Mouse (Mus musculus) urinary bladder, postnatal 36 days (tissue): ENCODE measurements at regions not wholly inside any gene's neighbourhood (a gene's known extent, or its start where the extent isn't known, plus 50 kb on each side); places are given as distances from the start of the nearest gene placed in this dataset.

Experiments
- DNase-seq, 2 experiments: peaks; one replicate each; pipeline ENCODE4 v3.0.0; 2022; ENCODE audit warnings: low spot score in 2 of 2, mixed read lengths in 1 of 2

DNA sequence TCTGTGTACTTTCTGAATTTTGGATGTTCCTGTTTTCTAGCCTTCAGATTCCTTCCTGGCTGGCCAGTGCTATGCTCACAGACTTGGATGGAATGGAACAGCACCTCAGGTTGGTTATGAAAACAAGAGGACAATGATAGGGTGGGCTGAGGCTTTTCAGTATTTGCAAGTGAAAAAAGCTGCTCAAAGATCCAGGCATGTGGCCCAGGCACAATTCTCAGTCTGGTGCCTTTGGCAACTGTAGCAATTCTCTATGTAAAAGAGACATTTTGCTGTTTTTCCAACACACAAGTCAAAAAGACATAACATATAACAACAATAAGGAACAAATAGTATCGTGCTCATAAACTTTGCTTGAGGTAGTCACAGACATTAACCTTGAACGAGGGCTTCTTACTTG is 363.4 kb upstream of the Pik3r1 start:
- no peak for DNase-seq

DNA sequence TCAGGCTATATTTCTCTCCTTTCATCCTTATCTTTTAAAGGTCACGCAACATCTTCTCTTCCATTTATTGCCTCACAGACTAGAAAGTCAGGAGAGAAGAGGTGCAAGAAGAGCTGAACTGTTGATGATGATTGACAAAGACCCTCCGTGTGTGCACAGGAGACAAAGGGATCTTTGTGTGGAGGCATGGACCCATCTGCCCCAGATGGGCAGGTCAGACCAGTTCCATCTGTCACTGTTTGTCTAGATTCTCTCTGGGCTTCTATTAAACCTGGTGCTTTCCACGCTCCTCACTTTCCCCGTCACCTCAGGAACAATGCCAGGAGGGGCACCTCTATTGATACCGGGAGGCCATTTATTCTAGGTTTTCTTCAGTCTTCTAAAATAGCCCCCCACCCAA is 364.1 kb upstream of the Pik3r1 start:
- no peak for DNase-seq

DNA sequence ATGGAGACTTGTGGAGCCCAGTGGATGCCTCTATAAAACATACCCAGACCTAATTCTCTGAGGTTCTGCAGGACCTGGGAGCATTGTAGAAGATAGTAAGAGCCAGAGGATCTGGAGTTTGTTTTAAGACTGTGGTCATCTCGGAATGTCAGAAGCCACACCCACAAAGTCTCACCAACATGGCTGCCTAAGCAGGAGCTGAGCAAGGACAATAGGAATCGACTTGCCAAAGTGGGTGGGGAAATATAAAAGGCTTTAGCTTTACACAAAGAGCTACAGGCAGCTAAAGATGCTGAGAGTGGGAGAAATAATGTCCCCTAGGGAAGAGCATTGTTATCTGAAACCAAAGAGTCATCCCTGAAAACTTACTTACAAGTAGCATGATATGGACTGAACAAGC is 364.7 kb upstream of the Pik3r1 start:
- no peak for DNase-seq

DNA sequence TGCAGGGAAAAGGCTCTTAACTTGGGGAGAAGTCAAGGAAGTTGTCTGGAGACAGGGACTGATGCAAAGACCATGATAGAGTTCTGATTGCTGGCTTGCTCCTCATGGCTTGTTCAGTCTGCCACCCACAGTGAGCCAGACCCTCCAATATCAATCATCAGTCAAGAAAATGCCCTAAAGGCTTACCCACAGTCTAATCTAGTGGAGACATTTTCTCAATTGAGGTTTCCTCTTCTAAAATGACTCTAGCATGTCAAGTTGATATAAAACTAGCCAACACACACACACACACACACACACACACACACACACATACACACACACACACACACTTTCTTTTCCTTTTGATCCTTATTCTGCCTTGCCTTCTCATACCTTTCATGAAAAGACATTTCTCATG is 367.2 kb upstream of the Pik3r1 start:
- no peak for DNase-seq

DNA sequence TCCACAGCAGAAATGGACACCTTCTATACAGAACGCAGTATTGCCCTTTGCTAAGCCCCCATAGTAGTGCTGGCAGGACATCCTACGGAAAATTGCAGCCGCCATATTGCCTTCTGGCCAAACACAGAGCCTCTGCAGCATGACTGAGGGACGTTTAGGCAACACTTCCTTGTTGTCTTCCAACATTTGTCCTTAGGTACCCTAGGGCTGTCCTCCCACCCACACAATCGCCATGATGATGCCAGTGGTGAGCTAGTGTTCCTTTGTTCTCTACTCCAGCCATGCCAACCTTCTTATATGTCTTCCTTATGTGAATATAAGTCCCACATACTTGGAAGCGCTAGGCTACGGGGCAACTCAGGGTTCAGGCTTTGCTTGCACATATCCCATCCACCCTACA is 375.0 kb upstream of the Pik3r1 start:
- DNase-seq: no peak

DNA sequence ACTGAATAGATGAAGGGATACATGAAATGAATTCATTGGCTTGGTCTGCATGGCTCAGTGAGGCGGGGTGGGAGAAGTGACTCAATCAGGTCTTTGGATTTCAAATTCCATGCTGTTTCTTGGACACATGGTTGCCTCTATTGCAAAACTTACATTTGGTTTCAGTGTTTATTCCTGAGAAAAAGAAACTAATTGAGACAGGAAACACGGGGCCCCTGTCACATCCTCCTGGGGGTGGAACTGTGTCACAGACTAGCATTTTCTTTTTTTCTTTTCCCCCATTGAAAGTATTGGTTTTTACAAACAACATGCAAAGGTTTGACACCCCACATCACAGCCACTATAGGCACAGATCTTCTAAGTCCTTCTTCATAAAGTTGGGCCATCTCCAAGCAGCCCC is 375.8 kb upstream of the Pik3r1 start:
- no peak for DNase-seq

DNA sequence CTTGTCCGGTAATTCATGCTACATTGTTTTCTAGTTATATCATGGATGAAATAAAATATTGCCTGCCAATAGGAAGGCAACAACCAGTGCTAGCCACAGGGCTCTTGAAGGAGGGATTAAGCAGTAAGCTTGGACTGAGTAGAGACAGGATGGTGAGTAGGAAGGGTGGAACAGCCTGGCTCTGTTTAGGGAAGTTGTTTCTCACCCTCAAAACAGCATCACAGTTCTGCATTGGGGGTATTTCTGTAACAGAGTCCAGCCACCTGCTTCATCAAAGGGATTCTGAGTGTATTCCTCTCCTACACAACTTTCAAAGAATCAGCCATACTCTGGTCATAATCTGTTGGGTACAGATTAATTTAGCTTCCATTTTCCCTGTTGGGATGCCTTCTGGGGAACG is 380.0 kb upstream of the Pik3r1 start:
- DNase-seq: no peak

DNA sequence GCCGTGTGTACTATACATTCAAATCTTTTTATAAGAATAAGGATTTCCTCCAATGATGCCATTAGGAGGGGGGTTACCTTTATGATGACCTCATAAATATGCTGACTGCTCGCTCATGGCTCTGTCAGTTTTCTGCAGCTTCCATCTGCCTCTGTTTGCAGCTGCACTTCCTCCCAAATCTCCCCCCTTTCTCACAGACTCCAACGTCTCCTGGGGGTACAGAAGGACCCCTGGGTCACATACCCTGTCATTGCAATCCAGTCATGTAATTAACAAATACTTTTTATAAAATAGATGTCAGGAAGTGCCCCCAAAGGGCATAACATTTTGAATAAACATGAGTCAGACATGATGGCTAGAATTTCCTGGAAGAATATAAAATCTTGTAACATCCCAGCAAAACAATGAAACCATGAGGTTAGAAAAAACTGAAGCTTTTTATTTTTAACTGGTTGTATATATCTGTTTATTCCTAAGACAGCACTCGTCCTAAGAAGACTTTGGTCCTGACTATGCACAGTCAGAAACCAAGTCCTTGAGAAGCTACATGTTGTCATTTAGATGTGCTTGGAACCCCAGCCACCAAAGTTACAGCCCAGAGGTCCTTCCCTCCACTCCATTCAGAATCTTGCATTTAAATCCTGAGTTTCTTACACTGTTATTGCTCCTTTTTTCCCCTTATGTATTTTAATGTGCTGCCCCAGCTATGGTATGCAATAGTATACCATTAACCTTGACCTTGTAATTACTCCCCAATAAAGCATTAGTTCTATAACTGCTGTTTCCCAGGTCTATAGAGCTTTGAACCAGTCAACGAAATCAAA is 386.0 kb upstream of the Pik3r1 start:
- no peak for DNase-seq

DNA sequence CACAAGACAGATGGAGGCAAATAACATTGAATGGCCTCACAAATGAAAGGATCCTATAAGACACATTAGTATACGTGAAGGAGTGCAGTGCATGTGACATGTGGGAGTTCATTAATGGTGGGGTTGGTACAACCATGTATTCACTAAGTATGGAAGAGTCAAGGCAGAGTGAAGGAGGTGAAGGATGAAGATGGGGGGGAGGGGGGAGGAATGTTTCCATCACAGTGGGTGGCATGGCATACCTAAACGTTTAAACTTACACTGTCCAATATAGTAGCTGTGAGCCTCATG is 386.5 kb upstream of the Pik3r1 start:
- no peak for DNase-seq

DNA sequence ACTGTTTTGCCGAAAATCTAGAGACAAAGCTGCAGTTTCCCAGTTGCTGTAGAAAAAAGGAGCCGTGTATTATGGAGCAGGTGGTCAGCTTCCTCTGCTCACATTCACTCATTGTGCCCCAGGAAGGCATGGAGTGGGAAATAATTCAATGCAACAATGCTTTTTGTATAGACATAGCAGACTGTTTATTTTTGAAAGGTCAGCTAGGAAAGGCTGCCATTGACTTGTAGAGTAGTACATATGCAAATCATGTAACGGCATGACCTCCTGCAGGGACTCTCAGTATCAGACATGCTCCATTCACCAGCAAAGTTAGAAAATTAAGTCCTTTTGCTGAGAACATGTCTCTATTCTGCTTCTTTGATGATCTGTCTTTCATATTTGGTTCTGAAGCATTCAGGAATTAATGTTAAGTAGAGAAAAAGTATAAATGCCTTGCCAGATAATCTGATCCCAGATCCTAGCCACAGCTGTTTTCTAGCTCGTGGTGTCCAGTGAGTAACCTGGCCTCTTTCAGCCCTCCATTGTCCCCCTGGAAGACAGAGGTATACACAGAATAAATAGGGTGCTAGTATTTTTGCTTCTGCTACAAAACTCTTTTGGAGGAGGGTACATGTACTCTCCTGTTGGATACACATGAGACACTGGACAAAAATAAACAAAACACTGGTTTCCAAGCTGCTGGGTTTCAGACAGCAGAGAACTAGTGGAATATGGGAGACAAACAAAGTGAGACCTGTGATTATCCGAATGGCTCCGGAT is 389.5 kb upstream of the Pik3r1 start:
- DNase-seq: no peak

DNA sequence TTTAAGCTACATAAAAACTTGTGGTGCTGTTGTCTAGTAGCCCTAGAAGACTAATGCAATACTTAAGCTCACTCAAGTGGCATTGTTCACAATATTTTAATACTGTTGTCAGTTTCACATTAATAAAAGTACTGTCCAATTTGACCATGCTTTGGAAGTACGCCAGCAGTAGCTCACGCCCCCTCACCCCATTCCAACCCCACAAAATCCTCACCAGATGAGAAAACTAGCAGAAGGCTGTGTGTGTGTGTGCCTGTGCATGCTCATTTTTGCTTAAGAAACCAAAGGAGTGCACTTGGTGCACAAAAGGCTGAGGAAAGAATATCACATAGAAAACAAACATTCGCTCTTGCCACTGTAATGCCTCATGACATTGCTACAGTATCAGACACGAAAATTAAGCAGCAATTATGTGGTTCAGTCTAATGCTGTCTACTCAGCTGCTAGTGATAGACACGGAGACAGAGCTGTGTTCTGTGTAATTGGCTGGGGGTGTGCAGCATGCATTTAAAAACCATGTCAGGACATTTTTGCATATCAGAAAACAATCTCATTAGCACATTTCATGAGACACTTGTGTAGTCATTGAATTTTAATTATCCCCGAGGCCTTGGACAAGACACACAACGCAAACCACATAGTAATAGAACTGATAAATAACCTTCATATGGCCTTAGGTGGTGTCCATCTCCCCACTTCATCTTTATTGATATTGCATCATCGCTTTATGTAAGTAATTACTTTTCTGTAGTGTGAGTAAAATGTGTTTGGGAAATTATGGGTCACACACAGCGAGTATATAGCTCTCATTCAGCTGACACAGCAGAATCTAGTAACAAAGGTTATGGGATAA is 405.6 kb upstream of the Pik3r1 start:
- no peak for DNase-seq

DNA sequence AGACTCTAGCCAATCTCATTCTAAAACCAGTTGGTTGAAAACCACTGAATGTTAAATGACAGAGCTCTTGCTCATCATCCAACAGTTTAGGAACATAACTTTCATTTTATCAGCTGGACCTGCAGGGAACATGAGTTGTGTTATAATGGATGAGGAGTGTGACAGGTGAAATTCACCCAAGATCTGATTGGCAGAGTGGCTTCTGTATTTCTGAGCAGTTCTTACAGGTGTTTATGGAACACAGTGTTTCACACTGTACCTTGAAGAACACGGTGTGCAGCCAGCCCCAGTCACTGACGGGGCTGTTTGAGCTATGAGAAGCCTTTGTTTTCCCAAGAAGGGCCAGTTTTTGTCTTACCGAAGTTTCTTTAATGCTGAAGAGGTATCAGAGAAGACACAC is 406.4 kb upstream of the Pik3r1 start:
- no peak for DNase-seq

DNA sequence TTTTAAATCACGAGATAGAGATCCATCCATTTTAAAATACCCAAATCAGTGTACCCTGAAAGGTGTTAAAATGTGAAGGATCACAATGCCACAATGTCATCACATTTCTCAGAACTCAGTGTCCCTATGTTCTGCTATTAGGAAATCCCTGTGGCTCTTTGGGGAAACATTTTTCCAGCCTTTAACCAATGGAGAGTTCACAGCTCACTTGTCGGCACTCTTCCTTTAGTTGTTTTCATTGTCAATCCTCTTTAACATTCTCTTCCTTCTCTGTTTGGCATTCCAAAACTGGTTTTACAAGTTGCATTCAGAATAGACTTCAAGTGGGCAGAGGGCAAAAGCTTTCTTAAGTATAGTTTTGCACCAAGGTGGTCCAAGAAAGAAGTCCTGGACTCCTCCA is 406.9 kb upstream of the Pik3r1 start:
- DNase-seq: no peak

DNA sequence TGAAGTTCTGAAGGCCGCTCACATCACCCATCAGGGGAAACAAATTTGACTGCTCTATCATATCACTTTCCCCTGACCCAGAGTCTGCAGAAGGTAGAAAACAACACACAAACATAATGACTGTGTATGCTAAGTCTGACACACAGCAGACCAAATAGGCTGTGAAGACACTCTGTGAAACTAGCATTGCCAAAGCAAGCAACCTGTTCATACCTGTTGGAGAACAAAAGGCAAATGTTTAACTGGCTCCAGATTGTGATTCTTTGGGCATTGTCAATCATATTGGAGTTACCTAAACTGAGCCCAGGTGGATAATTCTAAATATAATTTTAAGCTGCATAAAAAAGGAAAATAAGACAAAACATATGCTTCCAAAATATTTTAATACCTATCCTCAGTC is 407.4 kb upstream of the Pik3r1 start:
- no peak for DNase-seq

DNA sequence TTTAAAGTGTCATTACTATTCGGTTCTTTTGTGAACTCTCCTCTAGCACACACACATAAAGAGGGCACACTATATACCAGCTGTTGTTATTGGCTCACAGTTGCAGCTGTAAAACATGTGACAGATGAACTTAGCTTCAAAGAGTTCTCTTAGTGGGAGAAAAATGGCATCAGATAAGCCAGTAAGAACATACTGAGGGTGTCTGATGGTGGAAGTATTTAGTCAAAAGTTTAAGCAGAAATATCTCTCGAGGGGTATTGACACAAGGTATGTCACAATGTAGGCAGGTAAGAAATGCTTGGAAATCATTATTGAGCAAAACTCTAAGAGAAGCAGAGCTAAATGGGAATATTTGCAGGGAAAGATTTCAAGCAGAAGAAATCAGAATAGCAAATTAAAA is 408.4 kb upstream of the Pik3r1 start:
- DNase-seq: no peak

DNA sequence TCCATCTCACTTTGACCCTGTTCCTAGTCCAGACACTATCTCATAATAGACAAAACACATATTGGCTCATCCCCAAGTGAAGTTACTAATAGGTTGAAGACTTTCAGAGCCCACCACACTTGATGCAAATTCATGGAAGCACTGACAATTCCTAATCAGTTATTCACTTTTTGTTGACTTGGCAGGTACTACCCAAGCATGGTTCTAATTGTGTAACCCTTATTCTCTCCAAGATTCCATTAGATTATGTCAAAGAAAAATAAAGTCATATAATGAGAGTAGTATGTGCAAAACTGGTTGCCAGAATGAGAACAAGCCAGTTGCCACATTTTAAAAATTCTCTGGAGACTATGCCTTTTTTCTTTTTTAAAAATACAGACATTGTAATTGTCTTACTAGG is 426.7 kb upstream of the Pik3r1 start:
- no peak for DNase-seq

DNA sequence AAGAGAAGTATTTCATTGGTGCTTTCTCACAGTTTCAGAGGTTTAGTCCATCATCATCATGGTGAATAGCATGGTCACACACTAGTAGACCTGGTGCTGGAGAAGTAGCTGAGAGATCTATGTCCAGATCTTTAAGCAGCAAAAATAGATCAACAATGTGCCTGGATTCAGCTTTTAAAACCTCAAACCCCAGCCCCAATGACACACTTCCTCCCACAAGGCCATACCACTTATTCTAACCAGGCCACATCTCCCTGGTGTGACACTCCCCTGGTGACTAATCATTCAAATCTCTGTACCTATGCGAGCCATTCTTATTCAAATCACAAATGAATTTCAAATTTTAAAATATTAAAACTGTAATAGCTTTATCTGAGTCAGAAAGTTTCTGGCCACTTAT is 434.3 kb upstream of the Pik3r1 start:
- no peak for DNase-seq

DNA sequence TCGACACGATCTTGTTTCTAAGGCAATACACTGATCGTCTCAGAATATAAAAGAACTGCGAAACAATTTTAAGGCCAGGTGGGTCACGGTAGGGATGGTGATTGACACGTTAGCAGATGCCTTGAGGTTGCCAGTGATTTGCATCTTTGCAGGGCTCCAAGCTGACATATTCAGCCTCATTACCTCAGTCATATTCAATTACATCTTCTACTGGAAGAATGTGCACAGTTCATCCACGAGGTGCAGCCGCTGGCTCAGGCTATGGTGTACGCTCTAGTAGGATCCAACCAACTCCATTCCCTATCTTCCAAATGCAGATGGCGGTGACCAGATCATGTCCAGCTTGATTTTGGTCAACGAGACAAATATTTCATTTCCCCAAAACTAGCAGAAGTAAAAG is 450.5 kb upstream of the Pik3r1 start:
- DNase-seq: no peak

DNA sequence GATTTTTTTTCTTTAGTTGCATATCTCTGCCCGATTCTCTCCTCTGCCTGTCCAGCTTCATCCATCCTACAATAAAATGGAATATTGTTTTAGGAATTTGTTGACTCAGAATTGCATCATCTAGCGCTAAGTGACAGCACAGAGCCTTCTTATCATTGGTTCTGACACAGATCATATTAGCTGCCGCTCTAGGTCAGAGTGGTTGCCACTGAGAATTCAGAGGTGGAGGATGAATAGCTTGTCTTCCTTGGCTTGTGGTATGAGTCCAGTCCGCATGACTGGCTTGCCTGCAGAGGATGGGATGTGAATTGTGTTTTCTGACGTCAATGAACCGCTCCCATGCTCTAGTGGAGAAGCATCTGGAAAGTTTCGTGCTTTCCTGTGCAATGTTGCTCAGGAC is 462.3 kb upstream of the Cd180 start:
- DNase-seq: peak in 1 of 2 experiments; percentile 19

DNA sequence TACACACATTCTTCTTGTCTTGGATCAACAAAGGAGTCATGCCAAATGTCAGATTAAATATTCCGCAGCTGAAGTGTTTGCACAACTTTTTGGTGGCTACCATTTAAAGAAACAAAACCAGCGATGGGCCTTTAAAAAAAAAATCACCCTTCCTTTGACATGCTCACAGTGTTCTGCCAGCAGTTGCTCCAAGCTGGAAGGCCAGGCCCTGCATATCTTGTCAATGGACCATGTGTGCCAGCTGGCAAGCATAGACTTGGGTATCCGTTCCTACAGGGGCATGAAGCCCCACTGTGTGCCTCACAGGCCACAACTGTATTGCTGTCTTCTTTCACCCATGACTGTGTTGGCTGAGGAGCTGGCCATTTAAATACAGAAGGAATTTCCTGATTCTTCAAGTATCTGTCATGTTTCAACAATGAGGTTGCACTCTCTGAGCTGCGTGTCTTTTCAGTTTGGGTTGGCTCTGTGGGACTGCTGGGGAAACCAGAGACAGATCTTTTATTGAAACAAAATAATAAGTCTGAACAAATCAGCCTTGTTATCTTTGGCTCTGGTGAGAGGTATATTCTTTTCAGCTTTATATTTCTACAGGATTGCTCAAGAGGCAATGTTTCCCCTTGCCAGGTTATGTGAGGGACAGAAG is 460.9 kb upstream of the Cd180 start:
- DNase-seq: peak; percentile 39 to 64

DNA sequence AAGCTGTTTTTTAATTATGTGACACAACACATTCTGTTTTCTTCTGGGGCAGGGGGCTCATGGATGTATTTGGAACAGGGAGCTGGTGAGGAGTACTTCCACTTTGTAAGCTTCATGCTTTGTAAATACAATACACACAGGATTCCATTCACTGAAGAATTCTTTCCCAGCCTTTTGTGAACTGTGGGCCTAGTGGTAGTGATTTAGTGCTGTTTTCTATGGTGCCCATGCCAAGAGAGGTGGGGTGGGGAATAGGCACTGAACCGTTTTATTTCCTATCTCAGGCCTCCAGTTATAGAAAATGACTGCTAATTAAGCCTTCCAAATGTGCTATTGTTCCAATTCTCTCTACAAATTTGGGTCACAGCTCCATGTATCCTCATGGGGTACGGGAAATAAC is 442.5 kb upstream of the Cd180 start:
- no peak for DNase-seq

DNA sequence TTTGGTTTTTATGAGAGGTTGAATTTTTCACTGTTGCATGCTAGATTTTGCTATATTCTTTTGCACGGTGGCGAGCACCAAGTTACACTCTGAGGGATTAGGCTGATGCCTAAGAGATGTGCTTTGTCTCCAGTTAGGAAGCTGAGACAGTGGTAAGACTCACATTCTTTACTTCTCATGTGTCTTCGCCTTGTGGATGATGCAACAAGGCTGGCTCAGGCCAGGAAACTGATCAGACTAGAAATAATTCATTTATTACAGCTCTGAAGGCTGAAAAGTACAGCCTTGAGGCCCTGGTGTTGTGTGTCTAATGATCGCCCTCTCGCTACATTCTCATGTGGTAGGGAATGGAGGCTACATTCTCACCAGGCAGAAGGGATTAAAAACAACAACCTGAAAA is 441.6 kb upstream of the Cd180 start:
- no peak for DNase-seq
